Mouse (Mus musculus): ENCODE measurements around the gene AL607142.1.

Gene AL607142.1

GRCm38 (mm10) chr4:120057529-120057928, 7.3 kb upstream of the AL607142.1 start:
- DNase-seq, result no peak

DNA sequence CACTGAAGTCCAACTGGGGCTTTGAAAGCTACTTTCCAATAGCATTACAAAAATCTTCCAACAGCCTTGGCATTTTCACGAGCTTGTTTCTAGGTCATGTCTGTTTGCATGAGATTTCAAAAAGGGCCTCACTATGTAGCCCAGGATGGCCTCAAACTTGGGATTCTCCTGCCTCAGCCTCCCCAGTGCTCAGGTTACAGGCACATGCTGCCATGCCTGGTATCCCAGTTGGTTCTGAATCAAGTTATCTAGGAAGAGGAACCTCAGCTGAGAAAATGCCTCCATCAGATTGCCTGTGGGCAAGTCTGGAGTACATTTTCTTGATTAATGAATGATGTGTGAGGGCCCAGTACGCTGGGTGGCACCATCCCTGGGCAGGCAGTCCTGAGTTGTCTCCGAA, 6.6 kb upstream of the AL607142.1 start:
- no peak for DNase-seq

DNA sequence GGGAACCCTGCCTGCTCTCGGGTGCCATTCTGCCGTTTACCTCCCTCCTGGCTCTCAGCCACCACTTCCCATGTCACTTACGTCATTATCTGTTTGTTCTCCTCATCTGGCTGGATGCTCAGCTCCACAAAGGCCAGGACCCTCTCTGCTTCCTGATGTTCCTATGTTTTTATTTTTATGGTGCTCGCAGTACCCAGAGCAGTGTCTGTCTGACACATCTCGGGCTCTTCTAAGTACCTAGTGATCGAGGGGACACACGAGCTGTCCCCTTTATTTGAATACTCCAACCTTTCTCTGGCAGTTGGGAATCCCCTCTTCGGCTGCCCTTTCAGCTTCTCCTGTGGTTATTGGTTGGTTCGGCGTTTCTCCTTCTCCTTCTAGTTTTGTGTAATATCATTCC, 6.0 kb upstream of the AL607142.1 start:
- DNase-seq, result no peak

DNA sequence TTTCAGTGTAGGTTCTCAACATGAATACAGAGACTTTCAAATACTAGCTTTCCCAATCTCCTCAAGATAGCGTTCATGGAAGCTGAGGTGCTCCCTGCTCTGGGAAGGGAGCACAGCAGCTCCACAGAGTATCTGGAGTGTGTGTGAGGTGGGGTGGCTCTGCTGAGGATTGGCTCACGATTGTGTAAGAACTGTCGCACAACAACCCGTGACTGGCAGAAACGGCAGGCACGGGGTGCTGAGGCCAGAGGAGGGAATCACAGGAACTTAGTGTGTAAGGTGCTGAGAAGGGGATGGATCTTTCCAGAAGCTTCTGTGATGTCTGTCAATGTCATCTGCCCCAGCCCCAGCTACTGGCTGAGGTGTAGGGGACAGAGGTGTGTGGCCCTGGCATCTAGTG, 3.1 kb upstream of the AL607142.1 start:
- DNase-seq, result no peak

DNA sequence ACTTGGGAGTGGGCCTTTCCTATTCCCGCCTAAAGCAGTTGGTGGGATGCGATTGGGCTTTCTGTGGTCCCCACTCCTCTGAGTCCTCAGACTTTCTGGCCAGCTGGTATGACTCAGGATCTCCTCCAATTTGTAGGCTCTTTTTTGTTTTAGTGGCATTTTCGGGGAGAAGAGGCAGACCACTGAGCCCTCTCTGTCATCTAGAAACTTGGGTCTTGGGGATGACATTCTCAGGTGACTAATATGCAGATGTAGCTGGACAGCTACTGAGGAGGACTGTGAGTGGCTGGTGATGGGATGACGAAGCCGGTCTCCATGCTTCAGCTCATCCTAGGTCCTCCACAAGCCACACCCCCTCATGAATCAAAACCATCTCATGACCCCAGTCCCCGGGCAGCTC, 2.6 kb upstream of the AL607142.1 start:
- DNase-seq, result no peak

DNA sequence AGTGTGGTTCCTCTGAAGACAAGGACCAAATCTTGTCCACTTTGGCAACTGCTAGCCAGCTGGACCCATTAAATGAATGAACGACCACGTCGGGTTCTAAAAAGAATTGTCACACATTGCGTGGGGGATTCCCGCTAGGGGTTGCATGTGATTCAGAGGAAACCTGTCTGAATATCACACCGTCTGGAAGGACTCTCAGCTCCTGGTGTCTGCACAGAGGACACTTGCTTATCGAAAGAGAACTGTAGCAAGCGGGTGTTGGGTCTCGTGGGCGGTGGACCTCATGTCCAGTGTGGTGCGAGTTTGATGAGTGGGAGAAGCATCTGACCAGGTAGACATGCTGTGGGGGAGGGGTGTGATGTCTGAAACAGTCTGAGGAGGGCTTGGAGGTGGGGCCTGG, 2.0 kb upstream of the AL607142.1 start:
- DNase-seq, result no peak

- DNase-seq, result no peak
Observed at GRCm38 (mm10) chr4:120063353-120064124, 1.3 kb upstream of the AL607142.1 start.

- no peak for DNase-seq
Observed at GRCm38 (mm10) chr4:120066841-120067591, 2.2 kb downstream of the AL607142.1 start.

GRCm38 (mm10) chr4:120067592-120068235, 2.9 kb downstream of the AL607142.1 start:
- no peak for DNase-seq

- DNase-seq, result no peak
Observed at GRCm38 (mm10) chr4:120068883-120069581, 4.2 kb downstream of the AL607142.1 start.

DNA sequence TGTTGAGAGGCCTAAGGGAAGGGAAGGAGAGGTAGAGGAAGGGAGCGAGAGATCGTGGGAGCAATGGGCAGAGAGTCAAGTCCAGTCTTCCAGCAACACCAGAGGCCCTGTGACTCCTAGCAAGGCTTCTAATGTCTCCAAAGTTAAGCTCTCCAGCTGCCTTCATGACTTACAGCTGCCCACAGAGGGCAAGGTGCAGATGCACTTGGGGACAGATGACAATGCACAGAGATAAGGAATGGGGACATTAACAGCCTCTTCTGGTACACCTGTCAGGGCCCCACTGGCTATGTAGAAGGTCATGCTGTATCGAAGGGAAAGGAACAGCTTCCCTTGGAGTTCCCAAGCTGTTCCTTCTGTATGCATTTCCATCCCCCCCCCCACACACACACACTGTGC, 4.8 kb downstream of the AL607142.1 start:
- DNase-seq, result no peak

GRCm38 (mm10) chr4:120071411-120071810, 6.6 kb downstream of the AL607142.1 start:
- no peak for DNase-seq

DNA sequence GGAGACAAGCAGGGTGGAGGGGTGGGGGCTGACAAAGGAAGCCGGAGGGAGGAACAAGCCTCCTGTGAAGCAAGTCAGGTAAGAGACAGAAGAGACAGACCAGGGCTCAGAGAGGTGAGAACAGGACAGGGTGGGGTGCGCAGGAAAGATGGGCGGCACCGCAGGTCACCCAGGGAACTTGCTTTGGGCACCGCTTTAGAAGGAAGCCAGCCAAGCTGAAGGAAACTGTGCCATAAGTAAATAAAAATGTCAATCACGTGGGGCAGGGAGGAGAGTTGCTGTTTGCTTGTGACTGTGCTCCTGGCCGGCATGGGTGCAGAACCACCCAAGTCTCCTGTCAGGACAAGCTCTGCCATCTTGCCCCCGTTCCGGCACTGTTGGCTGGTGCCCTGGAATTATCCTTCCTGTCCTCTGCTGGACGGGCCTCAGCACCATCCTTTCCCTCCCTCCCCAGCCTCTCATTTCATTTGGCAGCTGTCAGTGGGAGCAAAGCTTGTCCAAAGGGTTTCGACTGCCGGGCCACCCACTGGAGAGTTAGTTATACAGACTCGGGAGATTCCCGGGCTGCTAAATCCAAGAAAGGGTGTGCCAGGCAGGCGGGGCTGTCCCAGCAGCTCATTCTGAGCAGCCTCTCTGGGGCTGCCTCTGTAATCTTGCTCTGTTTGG, 7.2 kb downstream of the AL607142.1 start:
- DNase-seq, result peak; percentile 28

DNA sequence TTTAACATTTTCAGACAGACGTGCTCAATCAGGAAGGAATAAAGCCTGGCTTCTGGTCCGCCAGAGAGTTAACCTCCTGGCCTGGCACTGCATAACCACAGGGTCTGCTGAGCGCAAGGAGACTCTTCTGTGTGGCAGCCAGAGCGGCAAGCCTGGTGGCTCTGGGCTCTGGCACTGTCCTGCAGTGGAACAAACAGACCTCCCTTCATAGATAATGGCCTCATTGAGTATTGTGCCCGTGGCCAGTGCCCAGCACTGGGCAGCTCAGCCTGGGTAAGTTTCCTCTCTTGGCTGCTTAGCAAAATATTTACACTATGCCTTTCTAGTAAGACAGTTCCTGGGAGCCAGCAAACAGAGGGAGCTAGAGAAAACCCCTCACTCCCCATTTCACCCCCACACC, 9.3 kb downstream of the AL607142.1 start:
- no peak for DNase-seq

- no peak for DNase-seq
Observed at GRCm38 (mm10) chr4:120077322-120077721, 12.5 kb downstream of the AL607142.1 start.

- DNase-seq, result no peak
Observed at GRCm38 (mm10) chr4:120082527-120082926, 17.7 kb downstream of the AL607142.1 start.

- DNase-seq, result peak; percentile 32
Observed at GRCm38 (mm10) chr4:120083700-120084099, 18.9 kb downstream of the AL607142.1 start.

- no peak for DNase-seq
Observed at GRCm38 (mm10) chr4:120089536-120089935, 24.7 kb downstream of the AL607142.1 start.

DNA sequence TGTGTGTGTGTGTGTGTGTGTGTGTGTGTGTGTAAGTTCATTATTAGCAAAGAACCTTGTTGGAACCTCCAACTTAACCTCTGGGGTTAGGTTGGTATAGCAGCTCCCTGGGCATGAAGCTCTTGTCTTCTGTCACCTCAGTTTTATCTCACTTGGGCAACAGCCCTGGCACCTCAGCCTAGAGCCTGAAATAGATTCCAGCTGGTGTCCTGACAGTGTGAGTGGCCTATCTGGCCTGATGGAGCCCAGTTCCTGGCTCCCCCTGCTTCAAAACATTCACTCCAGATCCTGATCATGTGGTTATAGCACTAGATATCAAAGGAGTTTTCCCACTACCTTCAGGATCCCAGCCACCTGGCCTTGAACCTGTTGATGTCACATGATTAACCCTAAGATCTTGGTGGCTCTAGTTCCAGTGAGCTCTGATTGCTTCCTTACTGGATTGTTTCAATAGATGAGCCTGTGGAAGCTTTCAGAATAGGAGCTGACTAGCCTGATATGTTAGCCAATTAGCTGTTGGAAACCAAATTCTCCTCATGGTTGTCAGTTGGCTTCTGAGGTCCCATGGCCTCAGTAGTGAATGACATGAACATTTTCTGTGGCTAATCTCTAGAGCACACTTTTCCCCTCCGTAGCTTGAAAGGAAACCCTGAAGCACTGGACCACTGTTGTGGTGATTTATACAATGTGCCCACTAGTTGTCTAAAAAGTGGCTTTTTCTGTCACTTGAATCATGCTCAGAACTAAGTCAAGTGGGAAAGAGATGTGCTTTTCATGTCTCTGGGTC, 27.4 kb downstream of the AL607142.1 start:
- DNase-seq, result peak; percentile 43

DNA sequence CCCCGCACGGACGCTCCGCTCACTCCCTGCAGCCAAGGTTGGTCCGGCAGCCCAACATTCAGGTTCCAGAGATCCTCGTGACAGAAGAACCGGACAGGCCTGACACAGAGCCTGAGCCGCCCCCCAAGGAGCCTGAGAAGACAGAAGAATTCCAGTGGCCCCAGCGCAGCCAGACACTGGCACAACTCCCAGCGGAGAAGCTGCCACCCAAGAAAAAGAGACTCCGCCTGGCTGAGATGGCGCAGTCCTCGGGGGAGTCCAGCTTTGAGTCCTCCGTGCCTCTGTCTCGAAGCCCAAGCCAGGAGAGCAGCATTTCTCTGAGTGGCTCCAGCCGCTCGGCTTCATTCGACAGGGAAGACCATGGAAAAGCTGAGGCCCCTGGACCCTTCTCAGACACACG, 32.1 kb downstream of the AL607142.1 start:
- DNase-seq, result peak; percentile 32

GRCm38 (mm10) chr4:120101186-120101585, 36.4 kb downstream of the AL607142.1 start:
- no peak for DNase-seq

DNA sequence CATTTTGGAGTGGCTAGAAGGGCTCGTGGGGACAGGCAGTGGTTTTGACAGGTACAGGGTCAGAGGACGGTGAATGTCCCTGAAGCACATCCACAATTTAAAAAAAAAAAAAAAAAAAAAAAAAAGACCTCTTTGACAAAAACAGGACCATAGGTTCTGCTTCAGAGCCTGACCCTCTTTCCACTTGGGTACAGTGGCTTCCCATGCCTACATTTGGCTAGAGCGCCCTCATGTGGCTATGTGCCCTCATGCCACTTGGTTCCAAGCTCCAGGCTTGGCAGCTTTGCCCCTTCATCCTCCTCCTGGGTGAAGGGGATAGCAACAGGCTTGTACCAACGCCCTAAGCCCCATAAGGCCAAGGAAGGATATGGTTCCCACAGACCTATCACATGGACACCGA, 39.8 kb downstream of the AL607142.1 start:
- DNase-seq, result peak; percentile 83
